Mouse (Mus musculus): Measurements from ENCODE around the gene Mettl25.

Gene Mettl25

DNA sequence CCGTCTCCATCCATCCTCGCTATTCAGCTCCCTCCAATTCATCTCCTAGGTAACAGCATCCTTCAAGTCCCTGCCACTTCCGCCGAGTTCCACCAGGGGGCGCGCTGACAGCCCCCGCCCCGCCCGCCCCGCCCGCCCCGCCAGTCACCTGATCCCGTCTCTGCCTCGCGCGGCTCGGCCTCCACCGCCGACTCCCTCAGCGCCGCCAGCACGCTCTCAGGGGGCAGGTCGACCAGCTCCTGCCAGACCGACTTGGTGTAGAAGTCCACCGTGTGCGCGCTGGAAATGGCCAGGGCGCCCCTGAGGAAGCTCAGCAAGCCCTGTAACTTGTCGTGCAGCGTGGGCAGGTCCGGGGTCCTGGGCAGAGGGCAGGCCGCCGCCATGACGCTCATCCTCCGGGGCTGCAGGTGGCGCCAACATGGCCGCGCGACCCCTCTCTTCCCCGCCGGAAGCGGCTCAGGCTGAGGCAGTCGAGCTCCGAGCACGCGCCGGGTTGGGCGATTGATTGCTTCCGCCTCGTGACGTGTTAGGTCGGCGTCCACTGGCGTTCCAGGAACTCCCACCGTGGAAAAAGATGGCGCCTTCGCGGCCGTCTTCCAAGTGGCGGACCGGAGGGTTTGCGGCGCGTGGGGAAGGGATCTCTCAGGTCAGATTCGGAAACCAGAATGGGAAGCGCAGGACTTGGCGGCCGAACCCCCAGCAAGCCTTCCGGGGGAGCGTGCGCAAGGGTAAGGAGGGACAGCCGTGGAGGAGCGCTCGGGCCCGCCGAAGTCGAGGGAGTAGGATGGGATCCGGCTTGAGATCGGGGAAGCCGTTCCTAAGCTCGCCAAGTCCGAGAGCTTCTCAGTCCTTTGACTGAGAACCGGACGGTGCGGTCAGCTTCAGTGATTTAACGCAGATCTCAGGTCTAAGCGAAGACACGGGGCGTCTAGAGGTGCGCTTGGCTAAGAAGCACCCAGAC, at the start of gene Mettl25, which contains the start of gene Ccdc59:
Gene Mettl25 (minus strand): TSS at position 453 of the 961 bp plus-strand sequence.
Gene Ccdc59 (plus strand): TSS at position 140 of the 961 bp plus-strand sequence.
- peak; percentile 98 for DNase-seq (ENCODE audit: low spot score)

GRCm38 (mm10) chr10:105867312-105867711, 26.1 kb upstream of the Mettl25 start:
- DNase-seq (ENCODE audit: low spot score) = peak; percentile 19

DNA sequence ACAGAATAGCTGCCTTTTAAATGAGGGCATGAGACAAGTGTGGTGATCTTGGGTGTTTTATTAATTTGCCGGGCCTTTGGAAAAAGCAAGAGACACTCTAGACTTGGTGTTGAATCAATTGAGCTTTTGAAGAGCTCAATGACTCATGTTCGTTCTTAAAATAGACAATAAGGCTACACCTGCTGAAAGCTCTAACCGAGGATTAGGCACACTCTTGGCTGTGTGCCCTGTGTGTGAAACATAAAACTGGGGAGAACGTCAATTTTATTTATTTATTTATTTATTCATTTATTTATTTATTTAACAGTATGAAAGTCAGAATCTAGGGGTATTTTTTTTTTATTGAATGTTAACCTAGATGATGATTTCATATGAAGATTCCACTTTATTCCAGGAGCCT, 10.0 kb upstream of the Mettl25 start:
- DNase-seq (ENCODE audit: low spot score) = no peak

DNA sequence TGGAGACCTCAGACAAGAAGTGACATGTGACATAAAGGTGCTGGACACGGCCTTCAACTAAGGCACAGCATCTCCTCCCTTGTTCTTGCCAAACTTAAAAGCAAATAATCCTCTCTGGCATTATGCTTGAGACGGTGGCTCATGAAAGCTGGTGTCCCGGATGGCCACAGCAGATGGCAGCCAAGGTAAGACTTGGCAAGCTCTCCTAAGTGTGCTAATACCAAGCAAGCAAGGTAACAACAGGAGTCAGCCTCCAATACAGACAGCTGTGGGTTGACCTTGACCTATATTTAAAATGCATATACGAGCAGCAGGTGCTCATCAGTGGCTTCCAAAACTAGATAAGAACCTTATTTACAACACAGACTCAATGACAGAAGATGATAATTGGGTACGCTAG, 9.1 kb upstream of the Mettl25 start:
- no peak for DNase-seq (ENCODE audit: low spot score)

GRCm38 (mm10) chr10:105842574-105842973, 1.4 kb upstream of the Mettl25 start:
- DNase-seq (ENCODE audit: low spot score) = no peak

- DNase-seq (ENCODE audit: low spot score) = peak; percentile 55
Observed at GRCm38 (mm10) chr10:105834627-105835228, 6.5 kb downstream of the Mettl25 start.

DNA sequence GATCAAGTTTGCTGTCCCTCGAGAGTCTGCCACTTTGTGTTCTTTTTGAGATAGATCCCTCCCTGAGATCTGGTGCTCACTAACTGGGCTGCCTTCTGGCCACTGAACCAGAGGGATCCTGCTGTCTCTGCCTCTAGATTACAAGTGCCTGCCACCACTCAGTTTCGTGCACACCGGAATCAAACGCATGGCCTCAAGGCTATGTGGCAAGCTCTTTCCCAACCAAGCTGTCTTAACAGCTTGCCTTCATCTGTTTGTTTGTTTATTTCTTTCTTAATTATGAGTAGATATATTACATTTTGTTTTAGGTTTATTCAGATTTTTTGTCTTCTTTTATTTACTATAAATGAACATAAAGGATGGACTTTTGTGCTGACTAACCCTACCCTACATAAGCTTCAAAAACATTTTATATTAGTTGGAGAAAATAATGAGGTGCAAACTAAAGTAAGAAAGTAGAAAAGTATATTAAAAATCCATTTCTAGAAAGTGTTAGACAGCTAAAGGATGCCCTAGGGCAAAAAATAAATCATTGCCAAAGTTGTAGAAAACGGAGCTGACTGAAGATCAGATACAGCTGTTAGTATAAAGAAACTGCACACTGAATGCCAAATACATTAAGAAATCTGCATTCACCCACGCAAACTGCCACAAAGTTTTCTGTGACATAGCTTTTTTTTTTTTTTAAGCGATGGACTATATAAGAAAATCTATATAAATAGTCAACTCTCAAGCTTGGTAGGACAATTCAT, 34.7 kb downstream of the Mettl25 start:
- DNase-seq (ENCODE audit: low spot score) = no peak

DNA sequence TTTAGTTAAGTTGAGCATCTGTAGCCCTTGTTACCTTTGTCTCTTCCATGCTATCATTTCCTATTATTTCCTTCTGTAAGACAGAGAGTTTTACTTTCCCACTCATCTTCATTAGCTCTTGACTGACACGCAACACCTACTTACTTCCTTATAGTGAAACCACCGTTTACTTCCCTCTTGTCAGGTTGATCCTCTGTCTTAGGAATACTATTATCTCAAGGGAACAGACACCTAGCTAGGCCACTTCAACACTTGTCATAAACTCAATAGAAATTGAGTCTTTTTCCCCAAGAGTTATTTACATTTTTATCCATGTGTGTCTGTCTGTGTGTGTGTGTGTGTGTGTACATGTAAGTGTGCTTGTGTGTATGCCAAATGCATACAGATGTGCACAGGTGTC, 37.7 kb downstream of the Mettl25 start:
- DNase-seq (ENCODE audit: low spot score) = no peak

DNA sequence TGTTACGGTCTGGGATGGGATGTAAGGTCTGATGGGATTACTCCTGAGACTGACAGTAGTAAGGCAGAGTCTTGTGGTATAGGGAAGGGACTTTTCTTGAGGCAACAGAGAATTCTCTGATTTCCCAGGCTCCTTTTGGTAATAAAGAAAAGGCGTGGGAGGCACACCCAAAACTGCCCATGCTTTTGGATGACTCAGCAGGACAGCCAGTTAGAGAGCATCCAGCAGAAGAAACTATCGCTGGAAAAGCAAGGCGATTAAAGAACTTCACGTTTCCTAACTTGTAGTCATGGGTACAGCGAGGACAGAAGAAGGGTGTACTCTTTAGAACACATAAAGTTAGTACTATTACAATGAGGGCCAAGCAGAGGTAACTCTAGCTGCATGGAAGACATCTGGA, 39.0 kb downstream of the Mettl25 start:
- DNase-seq (ENCODE audit: low spot score) = no peak

GRCm38 (mm10) chr10:105801147-105801546, 40.0 kb downstream of the Mettl25 start:
- no peak for DNase-seq (ENCODE audit: low spot score)

GRCm38 (mm10) chr10:105797250-105797924, 43.8 kb downstream of the Mettl25 start:
- no peak for DNase-seq (ENCODE audit: low spot score)

DNA sequence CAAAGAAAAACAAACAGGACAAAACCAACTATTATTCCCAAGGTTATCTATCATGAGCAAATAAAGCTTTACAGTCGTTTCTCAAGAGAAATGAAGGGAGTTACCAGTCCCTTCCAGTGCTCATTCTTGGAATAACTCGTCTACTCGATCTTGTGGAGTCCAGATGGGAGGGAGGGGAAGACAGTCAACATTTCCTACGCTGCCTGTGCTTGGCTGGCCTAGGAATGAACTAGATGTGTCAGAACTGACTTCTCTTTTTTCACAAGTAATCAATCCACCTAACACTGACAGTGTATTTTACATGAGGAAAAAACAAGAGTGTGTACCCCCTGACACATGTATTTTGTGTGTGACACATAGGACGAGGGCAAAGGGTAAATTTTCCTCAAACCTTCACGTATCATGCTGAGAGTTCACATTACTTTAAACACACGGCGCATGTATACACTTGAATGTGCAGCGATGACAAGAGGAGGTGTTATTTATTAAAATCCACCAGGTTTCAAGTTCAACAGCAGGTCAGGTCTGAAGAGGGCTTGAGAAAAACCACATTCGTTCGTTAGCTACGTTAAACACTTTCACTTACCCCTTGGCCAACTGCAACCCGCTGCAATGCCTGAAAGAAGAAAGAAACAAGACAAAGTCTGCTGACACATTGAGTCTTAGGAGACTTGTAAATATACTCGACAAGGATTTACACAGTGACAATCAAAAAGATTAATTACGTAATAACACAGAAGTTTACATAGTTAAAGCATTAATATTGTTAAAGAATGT, 47.2 kb downstream of the Mettl25 start:
- no peak for DNase-seq (ENCODE audit: low spot score)

GRCm38 (mm10) chr10:105788744-105789486, 52.3 kb downstream of the Mettl25 start:
- peak; percentile 40 for DNase-seq (ENCODE audit: low spot score)

- DNase-seq (ENCODE audit: low spot score) = no peak
Observed at GRCm38 (mm10) chr10:105783766-105784165, 57.4 kb downstream of the Mettl25 start.

- peak; percentile 80 for DNase-seq (ENCODE audit: low spot score)
Observed at GRCm38 (mm10) chr10:105774382-105774781, 66.8 kb downstream of the Mettl25 start.

- DNase-seq (ENCODE audit: low spot score) = no peak
Observed at GRCm38 (mm10) chr10:105772821-105773302, 68.3 kb downstream of the Mettl25 start.

DNA sequence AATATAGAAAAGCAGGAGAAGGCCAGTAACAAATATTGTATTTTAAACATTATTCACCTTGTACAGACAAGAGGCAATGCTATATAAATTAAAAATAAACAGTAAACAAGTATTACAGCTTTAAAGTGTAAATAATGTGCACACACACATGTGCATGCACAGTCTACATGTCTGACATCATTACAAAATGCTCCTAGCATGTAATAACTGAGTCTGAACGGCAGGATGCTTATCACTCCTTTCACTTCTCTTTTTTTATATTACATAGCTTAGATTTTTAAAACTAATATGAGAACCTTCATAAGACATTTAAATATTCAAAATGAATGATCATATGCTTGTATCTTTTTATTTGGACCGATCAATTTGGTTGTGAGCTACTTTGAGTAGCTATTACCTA, 77.2 kb downstream of the Mettl25 start:
- no peak for DNase-seq (ENCODE audit: low spot score)

GRCm38 (mm10) chr10:105760460-105760859, 80.7 kb downstream of the Mettl25 start:
- DNase-seq (ENCODE audit: low spot score) = no peak

DNA sequence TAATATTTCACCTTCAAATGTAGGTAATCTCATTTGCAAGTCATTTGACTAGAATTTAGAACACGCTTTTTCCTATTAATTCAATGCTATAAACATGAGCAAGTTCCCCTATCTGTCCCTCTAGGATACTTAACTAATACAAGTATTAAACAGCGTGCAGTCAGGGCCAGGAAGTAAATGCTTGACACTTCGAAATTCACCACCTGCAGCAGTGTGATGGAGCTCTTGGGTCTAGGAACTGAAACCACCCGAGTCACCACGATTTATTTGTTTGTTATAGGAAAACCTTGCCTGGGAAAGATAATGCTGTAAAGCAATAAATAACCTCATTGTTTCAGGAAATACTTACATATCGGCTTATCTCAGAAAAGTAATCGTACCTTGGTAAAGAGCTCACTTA, 81.1 kb downstream of the Mettl25 start:
- DNase-seq (ENCODE audit: low spot score) = no peak
